Mouse (Mus musculus) embryo, embryonic 11.5 days (tissue): ENCODE measurements around the gene Map3k11.

Source experiments
- DNase-seq: peaks from one replicate; pipeline ENCODE4 v3.0.0-alpha.2; 2012; ENCODE audit warnings: low read depth, low spot score

The Map3k11 gene

GRCm38 (mm10) chr19:5688200-5689087 lies at the start of gene Map3k11, which contains the start of gene Pcnx3:
Map3k11 (plus strand) TSS chr19:5688742.
Pcnx3 (minus strand) TSS chr19:5688908.
- peak; percentile 97 for DNase-seq

DNA sequence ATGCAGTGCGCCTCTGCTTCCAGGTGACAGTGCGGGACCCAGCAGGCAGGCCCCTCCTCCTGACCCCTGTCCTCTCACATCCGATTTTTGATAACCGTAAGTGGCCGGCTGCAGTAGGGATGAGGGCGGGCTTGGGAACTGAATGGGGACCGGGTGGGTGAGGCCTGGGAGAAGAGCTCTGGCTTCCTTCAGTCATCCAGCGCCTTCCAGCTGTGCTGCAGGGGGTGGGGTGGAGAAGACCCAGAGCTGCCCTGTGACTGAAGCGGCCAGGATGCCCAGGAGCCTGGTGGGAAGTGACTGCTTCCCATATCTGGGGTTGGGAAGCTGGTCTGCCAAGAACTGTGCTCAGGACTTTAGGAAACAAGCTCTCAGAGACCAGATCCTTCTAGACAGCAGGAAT lies 48.2 kb upstream of the Map3k11 start:
- DNase-seq, result no peak

GRCm38 (mm10) chr19:5641021-5641420 lies 47.5 kb upstream of the Map3k11 start:
- DNase-seq, result no peak

DNA sequence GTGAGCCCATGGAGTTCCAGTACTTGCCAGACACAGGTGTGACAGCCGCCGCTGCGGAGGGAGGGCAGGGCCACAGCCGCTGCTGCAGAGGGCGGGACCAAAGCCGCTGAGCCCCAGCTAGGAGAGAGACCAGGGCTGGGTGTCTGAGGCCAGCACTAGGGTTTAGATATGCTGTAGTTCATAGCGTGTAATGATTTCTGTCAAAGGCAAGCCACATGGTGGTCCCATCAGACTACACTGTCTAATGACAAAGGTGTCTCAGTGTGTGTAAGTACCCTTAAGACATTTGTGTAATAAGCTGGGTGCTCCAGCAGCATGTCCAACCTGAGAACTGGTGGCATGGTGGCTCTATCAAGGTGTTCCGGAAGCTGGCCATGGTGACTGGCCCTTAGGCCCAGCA lies 46.9 kb upstream of the Map3k11 start:
- DNase-seq, result no peak

- no peak for DNase-seq
Observed at GRCm38 (mm10) chr19:5645280-5645679, 43.3 kb upstream of the Map3k11 start.

DNA sequence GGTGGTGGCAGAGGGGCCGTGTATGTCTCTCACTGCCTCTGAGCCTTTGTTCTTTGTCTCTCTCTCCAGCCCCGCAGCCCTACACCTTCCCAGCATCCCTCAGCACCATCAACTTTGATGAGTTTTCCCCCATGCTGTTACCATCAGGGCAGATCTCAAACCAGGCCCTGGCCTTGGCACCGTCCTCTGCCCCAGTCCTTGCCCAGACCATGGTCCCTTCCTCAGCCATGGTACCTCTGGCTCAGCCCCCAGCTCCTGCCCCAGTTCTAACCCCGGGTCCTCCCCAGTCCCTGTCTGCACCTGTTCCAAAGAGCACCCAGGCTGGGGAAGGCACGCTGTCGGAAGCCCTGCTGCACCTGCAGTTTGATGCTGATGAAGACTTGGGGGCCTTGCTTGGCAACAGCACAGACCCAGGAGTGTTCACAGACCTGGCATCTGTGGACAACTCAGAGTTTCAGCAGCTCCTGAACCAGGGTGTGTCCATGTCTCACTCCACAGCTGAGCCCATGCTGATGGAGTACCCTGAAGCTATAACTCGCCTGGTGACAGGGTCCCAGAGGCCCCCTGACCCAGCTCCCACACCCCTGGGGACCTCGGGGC lies 41.7 kb upstream of the Map3k11 start:
- DNase-seq, result no peak

DNA sequence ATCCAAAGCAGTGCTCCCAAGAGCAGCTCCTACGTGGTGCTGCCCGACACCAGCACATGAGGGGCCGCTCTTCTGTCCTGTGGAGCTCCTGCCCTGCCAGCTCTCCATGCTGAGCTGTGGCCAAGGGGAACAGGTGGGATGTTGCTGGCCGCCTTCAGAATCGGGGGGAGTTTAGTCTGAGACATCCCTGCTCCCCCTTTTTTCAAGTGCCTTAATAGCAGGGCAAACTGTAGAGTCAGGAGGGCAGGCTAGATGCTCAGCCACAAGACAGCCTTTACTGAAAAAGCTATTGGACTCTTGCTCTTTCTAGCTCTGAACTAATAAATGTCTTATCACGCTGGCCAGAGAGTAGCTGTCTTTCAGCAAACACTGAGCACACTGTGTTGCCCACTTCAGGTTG lies 40.8 kb upstream of the Map3k11 start:
- no peak for DNase-seq

DNA sequence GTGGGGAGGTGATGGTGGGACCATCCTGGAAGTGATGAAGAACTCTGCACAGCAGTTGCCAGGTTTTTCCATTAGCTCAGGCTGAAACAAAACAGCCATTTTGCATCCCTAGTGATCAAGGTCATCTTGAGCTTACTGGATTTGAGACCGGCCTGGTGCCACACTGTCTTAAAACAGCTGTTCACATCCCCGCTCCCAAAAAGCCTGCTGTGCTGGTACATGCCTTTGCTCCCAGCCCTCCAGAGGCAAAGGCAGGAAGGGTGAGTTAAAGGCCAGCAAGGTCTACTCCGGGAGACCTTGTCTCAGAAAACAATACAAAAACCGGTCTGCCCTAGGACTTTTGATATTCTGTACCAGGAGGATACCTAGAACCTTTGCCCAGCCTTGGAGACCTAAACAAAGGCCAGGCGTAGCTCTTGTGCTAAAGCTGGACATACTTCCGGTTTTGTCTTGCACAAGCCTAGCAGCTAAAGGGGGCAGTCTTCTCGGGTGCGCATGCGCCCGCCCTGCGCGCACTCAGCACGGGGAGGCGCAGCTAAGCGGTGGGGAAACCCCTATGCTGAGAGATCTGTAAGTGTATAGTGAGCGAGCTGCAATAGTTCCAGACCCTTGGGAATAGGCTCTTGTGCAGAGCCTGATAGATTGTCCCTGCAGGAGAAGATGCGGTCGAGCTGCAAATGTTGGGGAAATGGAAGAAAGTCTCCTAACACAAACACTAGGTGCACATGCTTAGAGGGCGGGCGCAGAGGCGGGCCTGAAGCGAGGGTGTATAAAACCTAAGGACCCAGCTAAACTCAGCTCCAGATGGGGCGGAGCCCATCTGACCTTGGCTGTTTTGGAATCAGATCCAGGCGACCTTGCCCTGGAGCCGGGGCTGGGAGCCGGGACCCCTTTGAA lies 39.9 kb upstream of the Map3k11 start:
- peak; percentile 74 for DNase-seq

DNA sequence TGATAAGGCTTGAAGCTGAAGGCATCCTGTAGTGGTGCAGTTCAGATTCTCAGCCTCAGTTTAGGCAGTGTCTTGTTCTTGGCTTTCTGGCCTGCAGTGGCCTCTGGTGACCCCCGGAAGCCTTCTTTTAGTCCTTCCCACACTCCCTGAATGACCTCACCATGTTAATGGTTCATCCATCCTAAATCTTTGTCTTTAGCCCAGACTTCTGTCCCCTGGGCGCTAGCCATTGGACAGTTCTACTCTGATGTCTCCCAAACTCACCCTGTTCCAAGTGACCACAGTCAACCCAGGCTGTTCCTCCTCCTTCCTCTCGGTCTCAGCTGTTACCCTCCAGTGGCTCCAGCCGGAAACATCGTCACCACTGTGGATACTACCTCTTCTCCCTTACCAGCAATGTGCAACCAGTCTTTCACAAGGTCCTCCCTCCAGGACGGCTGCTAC lies 39.2 kb upstream of the Map3k11 start:
- DNase-seq, result no peak

- DNase-seq, result no peak
Observed at GRCm38 (mm10) chr19:5651502-5652274, 36.9 kb upstream of the Map3k11 start.

DNA sequence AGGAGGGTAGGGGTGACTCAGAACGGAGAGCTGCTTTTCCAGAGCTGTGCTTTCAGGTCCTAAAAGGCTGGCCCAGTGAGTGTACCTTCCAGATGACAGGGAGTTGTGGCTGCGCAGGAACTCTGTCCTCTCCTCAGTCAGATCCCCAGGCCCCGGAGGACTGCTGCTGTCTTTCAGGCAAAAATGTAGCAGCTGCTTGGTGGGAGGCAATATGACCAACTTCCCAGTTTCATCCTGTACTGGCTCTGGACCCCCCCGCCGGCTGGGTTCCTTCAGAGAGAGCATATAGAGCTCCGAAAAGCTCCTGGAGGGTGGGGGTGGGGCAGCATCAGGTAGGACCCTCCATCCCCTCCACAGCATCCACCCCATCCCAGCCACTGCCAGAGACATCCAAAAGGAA lies 36.0 kb upstream of the Map3k11 start:
- no peak for DNase-seq

GRCm38 (mm10) chr19:5653969-5654719 lies 34.4 kb upstream of the Map3k11 start:
- no peak for DNase-seq

- no peak for DNase-seq
Observed at GRCm38 (mm10) chr19:5654720-5655298, 33.7 kb upstream of the Map3k11 start.

DNA sequence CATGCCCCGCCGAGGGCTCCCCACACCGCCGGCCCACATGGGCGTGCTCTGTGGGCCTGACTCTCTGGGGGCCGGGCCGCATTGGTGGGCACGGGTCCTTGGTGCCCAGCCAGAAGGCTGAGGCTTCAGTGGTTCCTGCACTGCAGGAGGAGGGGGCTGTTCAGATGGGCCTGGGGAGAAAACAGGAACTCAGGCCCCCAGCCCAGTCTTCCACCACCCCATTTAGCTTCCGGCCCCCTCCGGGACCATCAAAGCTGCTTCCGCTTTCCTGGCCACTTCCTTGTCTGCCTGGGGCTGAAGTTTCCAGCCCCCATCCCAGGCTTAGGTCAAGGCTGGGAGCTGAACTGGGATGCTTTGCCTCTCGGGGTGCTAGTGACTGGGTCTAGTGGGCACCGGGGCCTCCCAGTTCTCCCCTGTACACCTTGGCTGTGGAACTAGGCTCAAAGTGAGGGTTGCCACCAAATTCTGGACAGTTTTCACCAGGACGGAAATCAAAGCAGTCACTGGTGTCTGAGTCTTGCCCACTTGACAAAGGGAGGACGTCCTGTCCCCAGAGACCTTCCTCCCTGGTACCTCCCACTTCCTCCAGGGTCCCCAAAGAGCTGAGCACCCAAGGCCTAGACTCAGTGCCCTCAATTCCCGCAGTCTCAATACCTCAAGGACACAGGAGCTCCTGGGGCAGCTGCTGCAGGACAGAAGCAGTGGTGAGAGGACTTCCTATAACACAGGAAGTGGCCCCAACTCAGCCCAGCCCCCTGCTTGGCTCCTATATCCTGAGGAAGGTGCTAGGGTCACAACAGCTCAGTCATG lies 27.4 kb upstream of the Map3k11 start:
- no peak for DNase-seq

DNA sequence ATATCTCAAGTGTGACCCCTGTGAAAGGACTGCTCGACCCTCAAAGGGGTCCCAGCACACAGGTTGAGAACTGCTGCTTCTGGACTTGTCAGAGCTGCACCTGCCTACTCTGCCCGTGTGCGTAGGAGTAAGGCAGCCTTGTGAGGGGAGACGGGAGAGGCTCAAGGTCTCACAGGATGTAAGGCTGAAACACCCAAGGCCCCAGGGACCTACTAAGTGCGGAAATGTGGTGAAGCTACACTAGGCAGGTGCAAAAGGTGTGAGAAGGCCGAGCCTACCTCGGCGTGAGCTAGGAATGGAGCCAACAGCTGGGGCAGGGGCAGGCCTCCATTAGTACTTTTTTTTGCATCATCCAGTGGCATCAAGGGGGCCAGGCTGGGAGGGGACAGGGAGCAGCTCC lies 26.2 kb upstream of the Map3k11 start:
- DNase-seq, result no peak

DNA sequence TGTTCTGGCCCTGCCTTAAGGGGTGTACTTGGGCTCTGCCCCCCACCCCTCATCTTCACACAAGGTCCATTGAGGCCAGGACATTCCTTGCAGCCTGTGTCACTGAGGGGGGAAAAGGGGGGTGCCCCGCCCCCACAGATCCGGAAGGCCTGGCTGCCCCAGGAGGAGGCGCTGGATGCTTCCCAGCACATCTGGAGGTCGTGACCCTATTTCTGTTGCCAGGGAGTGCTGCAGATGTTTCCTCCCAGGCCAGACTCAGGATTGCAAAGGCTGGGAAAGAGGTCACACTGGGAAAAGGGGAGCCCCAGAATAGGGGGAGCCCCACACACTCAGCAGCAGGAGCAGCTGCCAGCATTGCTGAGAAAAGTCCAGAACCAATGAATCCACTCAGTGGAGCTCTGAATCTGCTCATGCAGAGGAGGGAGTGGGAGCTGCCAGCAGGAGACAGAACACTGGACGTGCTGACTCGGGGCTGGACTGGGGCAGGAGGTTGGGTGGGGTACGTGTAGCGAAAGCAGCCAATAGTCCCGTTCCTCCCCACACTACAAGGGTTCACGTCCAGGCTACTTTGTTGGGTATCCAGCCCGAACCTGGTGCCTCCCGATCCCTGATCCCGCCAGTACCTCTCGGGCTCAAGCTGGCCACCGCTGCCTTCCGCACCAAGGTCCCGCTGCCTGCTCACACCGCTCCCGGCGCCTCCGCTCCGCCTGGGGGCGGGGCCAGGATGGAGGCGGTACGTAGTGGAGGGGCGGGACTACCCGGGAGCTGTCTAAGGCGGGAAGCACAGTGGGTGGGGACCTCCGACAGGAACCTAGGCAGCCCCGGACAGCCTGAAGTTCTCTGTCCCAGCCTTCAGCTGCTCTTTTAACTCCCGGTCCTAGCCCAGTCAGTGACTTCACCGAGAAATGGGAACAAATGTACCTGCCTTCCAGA lies 25.3 kb upstream of the Map3k11 start, which contains the start of gene Sipa1:
Sipa1 (minus strand) TSS at position 727 of the 933 bp plus-strand sequence.
- DNase-seq, result peak; percentile 82

DNA sequence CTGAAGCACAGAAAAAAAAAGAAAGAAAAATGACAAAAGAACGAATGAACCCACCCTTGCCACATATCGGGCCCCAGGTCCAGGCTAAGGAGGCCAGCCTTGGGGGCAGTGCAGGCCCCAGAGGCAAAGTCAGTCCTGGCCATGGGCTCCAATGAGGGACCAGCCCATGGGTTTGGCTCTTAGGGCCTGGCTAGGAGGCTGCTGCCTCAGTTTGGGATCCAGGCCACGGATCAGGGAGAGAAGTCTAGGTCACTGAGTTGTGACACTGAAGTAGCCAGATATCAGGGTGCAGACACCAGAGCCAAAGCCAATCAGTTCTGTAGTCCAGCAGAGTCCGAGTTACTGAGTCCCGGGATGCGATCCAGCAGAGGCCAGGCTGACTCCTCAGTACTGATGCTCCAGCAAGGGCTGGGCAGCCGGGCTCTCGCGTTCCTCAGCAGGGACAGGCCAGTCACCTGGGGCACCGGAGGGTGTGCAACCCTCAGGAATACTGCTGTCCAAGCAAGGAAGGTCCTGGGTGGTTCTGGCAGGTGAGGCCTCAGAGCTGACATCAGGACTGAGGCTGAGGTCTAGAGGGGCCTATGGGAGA lies 23.8 kb upstream of the Map3k11 start:
- DNase-seq, result no peak

DNA sequence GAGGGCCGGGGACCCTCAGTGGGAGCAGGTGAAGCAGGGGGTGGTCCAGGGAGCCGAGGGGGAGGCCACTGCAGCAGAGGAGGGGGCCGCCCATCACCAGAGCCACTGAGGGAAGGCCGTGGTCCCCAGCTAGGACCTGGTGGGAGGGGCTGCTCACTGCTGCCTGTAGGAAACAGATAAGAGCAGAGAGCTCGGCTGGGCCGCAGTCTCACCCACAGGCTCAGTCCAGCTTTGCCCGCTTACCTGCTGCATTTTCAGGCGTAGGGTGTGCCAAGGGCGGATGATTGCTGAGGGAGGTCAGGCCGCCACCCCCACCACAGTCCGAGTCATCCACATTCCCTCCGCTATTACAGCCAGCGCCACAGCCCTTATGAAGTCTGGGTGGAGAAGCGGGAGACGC lies 23.1 kb upstream of the Map3k11 start:
- DNase-seq, result no peak
